Mouse (Mus musculus) adrenal gland, postnatal 36 days (tissue): ENCODE data around the gene Fhl4. TPM values are rescaled to one million over a fixed set of nuclear protein-coding genes. Genes with fewer than 3 reads are reported as not detected.

Experiments
- DNase-seq, 2 experiments: peaks; one replicate each; pipeline ENCODE4 v3.0.0; 2021; ENCODE audit warnings: mixed read lengths in 1 of 2
- long read RNA-seq, 2 experiments: library from polyadenylated mRNA; stranded (forward); transcript quantifications; one replicate each; pipeline ENCODE4 v2.0.0; 2021; ENCODE audit warnings: borderline sequencing depth in 2 of 2
- total RNA-seq, 2 experiments: library from RNA; stranded (reverse); gene quantifications; 2 replicates each; pipeline ENCODE4 v1.2.3; 2021

The Fhl4 gene
- total RNA-seq, result under 1 TPM; 0.20 to 0.43 TPM
- long read RNA-seq, experiment 1, result 0 reads
- long read RNA-seq, experiment 2, result 0 reads

- DNase-seq, result peak; percentile 83 to 91
Measured at GRCm38 (mm10) chr10:85102247-85103084, at the start of gene Fhl4, which contains the start of gene Tmem263. Gene Fhl4 (minus strand): TSS chr10:85102495. Gene Tmem263 (plus strand): TSS chr10:85102627.

- no peak for DNase-seq
Measured at GRCm38 (mm10) chr10:85149226-85149625, 46.9 kb upstream of the Fhl4 start.

GRCm38 (mm10) chr10:85146282-85146681, 44.0 kb upstream of the Fhl4 start:
- no peak for DNase-seq

- DNase-seq, result no peak
Measured at GRCm38 (mm10) chr10:85141465-85141864, 39.2 kb upstream of the Fhl4 start.

GRCm38 (mm10) chr10:85136573-85136972, 34.3 kb upstream of the Fhl4 start:
- no peak for DNase-seq

GRCm38 (mm10) chr10:85128453-85128852, 26.2 kb upstream of the Fhl4 start:
- DNase-seq, result peak; percentile 17 to 46

GRCm38 (mm10) chr10:85127395-85128287, 25.3 kb upstream of the Fhl4 start, which contains the start of gene Mterf2:
Gene Mterf2 (minus strand): TSS chr10:85128027.
- DNase-seq, result peak; percentile 92 to 93

GRCm38 (mm10) chr10:85125184-85125583, 22.9 kb upstream of the Fhl4 start:
- DNase-seq, result no peak

GRCm38 (mm10) chr10:85114409-85114808, 12.1 kb upstream of the Fhl4 start:
- no peak for DNase-seq

- peak; percentile 30 to 37 for DNase-seq
Measured at GRCm38 (mm10) chr10:85103085-85103885, 990 bp upstream of the Fhl4 start.

- DNase-seq, result peak in 1 of 2 experiments; percentile 18
Measured at GRCm38 (mm10) chr10:85101841-85102240, 454 bp downstream of the Fhl4 start.

GRCm38 (mm10) chr10:85071605-85072152, 30.6 kb downstream of the Fhl4 start:
- no peak for DNase-seq

GRCm38 (mm10) chr10:85054876-85055275, 47.4 kb downstream of the Fhl4 start:
- no peak for DNase-seq

- no peak for DNase-seq
Measured at GRCm38 (mm10) chr10:85052451-85052850, 49.8 kb downstream of the Fhl4 start.

GRCm38 (mm10) chr10:85050668-85051208, 51.6 kb downstream of the Fhl4 start:
- no peak for DNase-seq

GRCm38 (mm10) chr10:85048008-85048407, 54.3 kb downstream of the Fhl4 start:
- no peak for DNase-seq

GRCm38 (mm10) chr10:85046585-85046984, 55.7 kb downstream of the Fhl4 start:
- DNase-seq, result peak in 1 of 2 experiments; percentile 29
